Mouse (Mus musculus) heart, adult 2 months (tissue): ENCODE measurements around the gene Tmem87b. TPM values are rescaled to one million over a fixed set of nuclear protein-coding genes. Genes with fewer than 3 reads are reported as not detected.

Experiments used
- DNase-seq, 2 experiments: peaks; one replicate each; pipeline ENCODE4 v3.0.0; 2021
- H3K27ac ChIP-seq: fragments of 200-600 bp; 2 replicates; pipeline ENCODE4 v1.8.1; 2022
- H3K27me3 ChIP-seq: fragments of 200-500 bp; 2 replicates; pipeline ENCODE4 v1.6.1; 2012; ENCODE audit warnings: mild to moderate bottlenecking, low read length, inconsistent platforms, mixed read lengths; ENCODE audit not compliant: control insufficient read depth, insufficient read depth
- H3K36me3 ChIP-seq: fragments of 200-500 bp; 2 replicates; pipeline ENCODE4 v1.6.1; 2012; ENCODE audit warnings: low read length, inconsistent platforms; ENCODE audit not compliant: control insufficient read depth, insufficient read depth
- H3K4me1 ChIP-seq: fragments of 200-500 bp; 2 replicates; pipeline ENCODE4 v1.6.1; 2011; ENCODE audit warnings: low read length; ENCODE audit not compliant: control insufficient read depth, insufficient read depth
- H3K4me3 ChIP-seq: fragments of 200-600 bp; 2 replicates; pipeline ENCODE4 v1.8.1; 2022
- H3K79me2 ChIP-seq: fragments of 200-500 bp; replicated peaks from 2 replicates; pipeline ENCODE4 v1.6.1; 2012; ENCODE audit warnings: mild to moderate bottlenecking, inconsistent platforms, low read length, moderate library complexity, mixed read lengths; ENCODE audit not compliant: control insufficient read depth, insufficient read depth
- H3K9ac ChIP-seq: fragments of 200-500 bp; 2 replicates; pipeline ENCODE4 v1.6.1; 2012; ENCODE audit warnings: low read depth, mild to moderate bottlenecking, control low read depth, inconsistent platforms, low read length, mixed read lengths
- CTCF ChIP-seq: fragments of 200-600 bp; IDR thresholded peaks from 2 replicates; pipeline ENCODE4 v1.8.1; 2022; ENCODE audit warnings: antibody characterized with exemption, mild to moderate bottlenecking, moderate library complexity
- EP300 ChIP-seq: fragments of 200-500 bp; IDR thresholded peaks from 2 replicates; pipeline ENCODE4 v1.6.1; 2011; ENCODE audit warnings: low read depth, low read length, control low read depth; ENCODE audit not compliant: insufficient read depth
- POLR2A ChIP-seq: fragments of 200-500 bp; IDR thresholded peaks from 2 replicates; pipeline ENCODE4 v1.6.1; 2011; ENCODE audit warnings: mild to moderate bottlenecking, low read depth, low read length, control low read depth; ENCODE audit not compliant: insufficient read depth
- WGBS: fragments of 180-500 bp; shearing (Covaris S2); methylation state at CpG from one replicate; pipeline ENCODE4 v1.1.7; 2018; 5-methylcytosine and 5-hydroxymethylcytosine counted together
- intact Hi-C: fragments of 180-260 bp; cut with DNase I; formaldehyde crosslinking; loops from one replicate; pipeline ENCODE4 v1.15.1; 2025
- long read RNA-seq: library from polyadenylated mRNA; stranded (forward); transcript quantifications from one replicate; pipeline ENCODE4 v2.0.0, GENCODE M21; 2021
- polyA plus RNA-seq: library from polyadenylated mRNA; depleted of rRNA; stranded (reverse); fragments of >200 nt; gene quantifications from 2 replicates; pipeline ENCODE4 v1.2.3, GENCODE M21; 2012; rRNA removed
- total RNA-seq, 2 experiments: library from RNA; stranded (reverse); gene quantifications; 2 replicates each; pipeline ENCODE4 v1.2.3; 2021

Tmem87b gene
- total RNA-seq (10 to 100 TPM; 20.8 to 21.6 TPM), polyA plus RNA-seq (9.5 and 19.5 TPM in 2 replicates)
- long read RNA-seq, full-length matches to known transcripts = 3 of 32 reads
- long read RNA-seq, partial matches to known transcripts = 1 of 32 reads
- long read RNA-seq, other reads (novel, unspliced or antisense) = 28 of 32 reads

GRCm38 (mm10) chr2:128817786-128818681, at the start of gene Tmem87b:
Gene Tmem87b, plus strand, starts transcription at chr2:128818118.
- intact Hi-C loops = loop anchor here (1.0 to 2.0 kb wide), 2 partner anchors 71 to 120 kb away; partner anchors contain the start of gene Mertk
- peak within 1 kb of the TSS; percentile 86 for H3K4me3 ChIP-seq
- no peaks in the 10 kb centered on the region for H3K27me3 ChIP-seq
- H3K36me3 ChIP-seq = no peaks in the 10 kb centered on the region
- TF ChIP-seq EP300 (no peak; the same call in 1 of the 2 replicates), CTCF (peak; percentile 17; the same call in 1 of the 2 replicates), POLR2A (peak; percentile 65; the same call in 1 of the 2 replicates)
- H3K79me2 ChIP-seq = peaks cover 4% of the 10 kb centered on the region
- peak within 1 kb of the TSS; percentile 96 for H3K27ac ChIP-seq
- H3K4me1 ChIP-seq = peaks cover 2% of the 10 kb centered on the region; the same call in 1 of the 2 replicates
- under 1% methylated on average over 59 of the region's 59 CpGs for WGBS
- DNase-seq = peak; percentile 96 to 98
- peak within 1 kb of the TSS; percentile 76 for H3K9ac ChIP-seq

- no peaks in the 10 kb centered on the region for H3K79me2 ChIP-seq
- WGBS = 77% methylated on average over 4 of the region's 4 CpGs
- no peaks in the 10 kb centered on the region for H3K27me3 ChIP-seq
- no peak overlapping the region for H3K27ac ChIP-seq
- no peak for TF ChIP-seq CTCF
- no peak for TF ChIP-seq EP300
- TF ChIP-seq POLR2A = no peak
- H3K4me1 ChIP-seq = no peaks in the 10 kb centered on the region
- DNase-seq = no peak
- intact Hi-C loops = no loop called here
- no peaks in the 10 kb centered on the region for H3K36me3 ChIP-seq
- H3K9ac ChIP-seq = no peak overlapping the region
- H3K4me3 ChIP-seq = no peak overlapping the region
These were observed 49.2 kb upstream of the Tmem87b start for GRCm38 (mm10) chr2:128768545-128769247.

- intact Hi-C loops = no loop called here
- H3K9ac ChIP-seq = no peak overlapping the region
- H3K4me1 ChIP-seq = no peaks in the 10 kb centered on the region
- H3K4me3 ChIP-seq = no peak overlapping the region
- no peak overlapping the region for H3K27ac ChIP-seq
- WGBS = 91% methylated on average over 6 of the region's 6 CpGs
- H3K36me3 ChIP-seq = no peaks in the 10 kb centered on the region
- TF ChIP-seq EP300 = no peak
- no peak for TF ChIP-seq CTCF
- no peak for TF ChIP-seq POLR2A
- DNase-seq = no peak
- H3K27me3 ChIP-seq = no peaks in the 10 kb centered on the region
- no peaks in the 10 kb centered on the region for H3K79me2 ChIP-seq
These were observed 47.4 kb upstream of the Tmem87b start for GRCm38 (mm10) chr2:128770557-128770956.

- Histone ChIP-seq H3K27me3 (no peaks in the 10 kb centered on the region), H3K4me1 (no peaks in the 10 kb centered on the region), H3K79me2 (no peaks in the 10 kb centered on the region), H3K36me3 (no peaks in the 10 kb centered on the region), H3K9ac (no peak overlapping the region), H3K4me3 (no peak overlapping the region), H3K27ac (no peak overlapping the region)
- no peak for TF ChIP-seq POLR2A
- TF ChIP-seq EP300 = no peak
- no peak for TF ChIP-seq CTCF
- intact Hi-C loops = no loop called here
- peak in 1 of 2 experiments; percentile 18 for DNase-seq
- 79% methylated on average over 4 of the region's 4 CpGs for WGBS
These were observed 46.9 kb upstream of the Tmem87b start for GRCm38 (mm10) chr2:128771048-128771447.

- intact Hi-C loops = no loop called here
- Histone ChIP-seq H3K4me1 (no peaks in the 10 kb centered on the region), H3K79me2 (no peaks in the 10 kb centered on the region), H3K4me3 (no peak overlapping the region), H3K27me3 (no peaks in the 10 kb centered on the region), H3K9ac (no peak overlapping the region), H3K36me3 (no peaks in the 10 kb centered on the region), H3K27ac (no peak overlapping the region)
- no peak for DNase-seq
- TF ChIP-seq EP300 (no peak), POLR2A (no peak), CTCF (no peak)
- WGBS = 94% methylated on average over 7 of the region's 7 CpGs
These were observed 46.1 kb upstream of the Tmem87b start for GRCm38 (mm10) chr2:128771750-128772338.
